Mouse (Mus musculus) lung, embryonic 16.5 days (tissue): ENCODE results near the gene Tor2a. TPM values are rescaled to one million over a fixed set of nuclear protein-coding genes. Genes with fewer than 3 reads are reported as not detected.

ENCODE experiments used
- ATAC-seq: fragments of 200-750 bp; cut with Nextera tagmentation; 2 replicates; pipeline ENCODE4 v1.8.0; 2017; ENCODE audit warnings: low read depth, mild to moderate bottlenecking, moderate library complexity
- H3K27ac ChIP-seq: fragments of 300-500 bp; sonication (generic); 2 replicates; pipeline ENCODE4 v1.5.1; 2014; ENCODE audit warnings: mild to moderate bottlenecking, control low read depth, low read length
- H3K27me3 ChIP-seq: fragments of 300-500 bp; sonication (generic); 2 replicates; pipeline ENCODE4 v1.6.1; 2014; ENCODE audit warnings: low read depth, low read length, mixed read lengths; ENCODE audit not compliant: control insufficient read depth, insufficient read depth
- H3K36me3 ChIP-seq: fragments of 300-500 bp; sonication (generic); 2 replicates; pipeline ENCODE4 v1.6.1; 2014; ENCODE audit warnings: low read length; ENCODE audit not compliant: control insufficient read depth, insufficient read depth
- H3K4me1 ChIP-seq: fragments of 300-500 bp; sonication (generic); replicated peaks from 2 replicates; pipeline ENCODE4 v1.6.1; 2014; ENCODE audit warnings: low read length, mixed read lengths; ENCODE audit not compliant: control insufficient read depth, insufficient read depth
- H3K4me2 ChIP-seq: fragments of 300-500 bp; sonication (generic); 2 replicates; pipeline ENCODE4 v1.6.1; 2014; ENCODE audit warnings: low read depth, low read length, control low read depth
- H3K4me3 ChIP-seq: fragments of 300-500 bp; sonication (generic); 2 replicates; pipeline ENCODE4 v1.5.1; 2014; ENCODE audit warnings: mild to moderate bottlenecking, low read length, control low read depth
- H3K9ac ChIP-seq: fragments of 300-500 bp; sonication (generic); 2 replicates; pipeline ENCODE4 v1.6.1; 2014; ENCODE audit warnings: low read length, control low read depth
- H3K9me3 ChIP-seq: fragments of 300-500 bp; sonication (generic); 2 replicates; pipeline ENCODE4 v1.6.1; 2016; ENCODE audit warnings: low read length; ENCODE audit not compliant: control insufficient read depth
- WGBS: fragments of 180-500 bp; shearing (Covaris S2); extraction: QIAGEN DNeasy Blood & Tissue Kit; methylation state at CpG from one replicate; pipeline ENCODE4 v1.1.7; 2014; 5-methylcytosine and 5-hydroxymethylcytosine counted together
- polyA plus RNA-seq: library from polyadenylated mRNA; unstranded; fragments of >200 nt; fragmentation: Nextera tagmentation; extraction: Ambion mirVana; gene quantifications from 2 replicates; pipeline ENCODE4 v1.2.1, GENCODE M21; 2015

Tor2a gene
- polyA plus RNA-seq, 1 experiment from 2014 or later: 63.5 TPM

DNA sequence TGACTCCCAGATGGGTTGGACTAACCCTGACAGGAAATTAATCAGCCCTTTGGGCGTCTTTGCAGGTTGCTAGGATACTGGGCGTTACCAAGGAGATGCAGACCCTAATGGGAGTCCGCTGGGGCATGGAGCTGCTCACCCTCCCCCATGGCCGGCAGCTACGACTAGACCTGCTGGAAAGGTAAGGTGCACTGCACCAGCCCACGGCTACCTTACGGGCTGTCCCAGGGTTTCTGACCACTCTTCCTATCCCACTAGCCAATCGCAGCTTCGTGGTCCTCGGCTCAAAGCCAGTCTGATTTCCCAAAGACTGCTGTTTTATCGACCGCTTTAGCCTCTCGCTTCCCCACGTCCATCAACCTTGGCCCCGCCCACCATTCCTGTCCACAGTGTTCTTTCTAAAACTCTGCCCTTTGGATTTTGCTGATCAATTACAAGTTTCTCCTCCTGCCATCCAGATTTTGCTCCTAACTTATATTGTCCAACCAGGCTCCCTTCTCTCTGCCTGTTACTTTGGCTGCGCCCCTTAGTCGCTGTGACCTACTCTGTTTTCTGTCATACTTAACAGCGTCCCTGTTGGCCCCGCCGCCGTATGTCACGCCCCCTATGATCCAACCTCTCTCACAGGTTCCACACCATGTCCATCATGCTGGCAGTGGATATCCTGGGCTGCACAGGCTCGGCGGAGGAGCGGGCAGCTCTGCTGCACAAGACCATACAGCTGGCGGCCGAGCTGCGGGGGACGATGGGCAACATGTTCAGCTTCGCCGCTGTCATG, 6.0 kb upstream of the Tor2a start:
- H3K4me1 ChIP-seq: peaks cover 3% of the 10 kb centered on the region; the same call in 1 of the 2 replicates
- peak overlapping the region; percentile 24 for H3K27ac ChIP-seq
- H3K9ac ChIP-seq: peak overlapping the region; percentile 44
- WGBS: 24% methylated on average over 31 of the region's 31 CpGs
- peaks cover 2% of the 10 kb centered on the region; the same call in 1 of the 2 replicates for H3K36me3 ChIP-seq
- H3K4me2 ChIP-seq: peak overlapping the region; percentile 56
- peak; percentile 88 for ATAC-seq
- H3K9me3 ChIP-seq: no peaks in the 10 kb centered on the region
- H3K4me3 ChIP-seq: peak overlapping the region; percentile 45
- no peaks in the 10 kb centered on the region for H3K27me3 ChIP-seq

DNA sequence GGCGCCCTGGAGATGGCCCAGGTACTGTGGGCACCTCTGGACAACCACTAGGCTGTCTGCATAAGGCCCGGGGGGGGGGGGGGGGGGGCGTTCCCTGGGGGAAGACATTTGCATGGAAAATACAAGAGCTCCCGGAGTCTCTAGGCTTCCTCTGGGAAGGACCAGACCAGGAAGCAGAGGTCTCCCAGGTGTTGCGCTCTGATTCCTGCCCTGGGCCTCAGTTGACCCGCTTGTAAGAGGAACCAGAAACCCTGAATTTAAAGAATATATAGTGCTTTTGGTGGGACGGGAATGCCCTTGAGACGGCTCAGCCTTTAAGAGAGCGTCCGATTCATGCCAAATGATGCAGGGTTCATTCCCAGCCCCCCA, 5.4 kb upstream of the Tor2a start:
- H3K9me3 ChIP-seq: no peaks in the 10 kb centered on the region
- H3K36me3 ChIP-seq: peaks cover 2% of the 10 kb centered on the region; the same call in 1 of the 2 replicates
- peak overlapping the region; percentile 56 for H3K4me2 ChIP-seq
- H3K27me3 ChIP-seq: no peaks in the 10 kb centered on the region
- WGBS: 34% methylated on average over 9 of the region's 10 CpGs
- H3K9ac ChIP-seq: peak overlapping the region; percentile 44; the same call in 1 of the 2 replicates
- peak; percentile 39 for ATAC-seq
- no peak overlapping the region for H3K27ac ChIP-seq
- peak overlapping the region; percentile 45 for H3K4me3 ChIP-seq
- H3K4me1 ChIP-seq: peaks cover 3% of the 10 kb centered on the region; the same call in 1 of the 2 replicates

DNA sequence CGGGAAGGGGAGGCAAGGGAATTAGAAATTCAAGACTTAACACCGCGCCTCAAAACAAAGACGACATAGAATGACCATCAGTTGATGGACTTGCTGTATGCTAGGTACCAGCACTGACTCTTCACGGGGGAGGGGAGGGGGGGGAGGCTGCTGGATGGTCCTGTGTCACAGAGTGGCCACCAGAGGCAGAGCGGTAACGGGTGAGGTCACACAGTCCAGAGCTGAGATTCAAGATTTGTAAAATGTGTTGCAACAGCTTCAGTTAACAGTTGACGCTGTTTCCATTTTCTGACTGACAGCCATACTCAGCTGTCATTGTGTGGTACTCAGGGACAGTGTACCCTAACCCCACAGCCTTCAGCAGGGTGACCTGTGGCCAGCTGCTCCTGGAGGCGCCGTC, 4.9 kb upstream of the Tor2a start:
- no peak overlapping the region for H3K27ac ChIP-seq
- no peaks in the 10 kb centered on the region for H3K9me3 ChIP-seq
- ATAC-seq: no peak
- no peak overlapping the region for H3K4me2 ChIP-seq
- no peak overlapping the region for H3K4me3 ChIP-seq
- H3K4me1 ChIP-seq: peaks cover 3% of the 10 kb centered on the region; the same call in 1 of the 2 replicates
- H3K9ac ChIP-seq: no peak overlapping the region
- 67% methylated on average over 10 of the region's 10 CpGs for WGBS
- no peaks in the 10 kb centered on the region for H3K27me3 ChIP-seq
- peaks cover 2% of the 10 kb centered on the region; the same call in 1 of the 2 replicates for H3K36me3 ChIP-seq

DNA sequence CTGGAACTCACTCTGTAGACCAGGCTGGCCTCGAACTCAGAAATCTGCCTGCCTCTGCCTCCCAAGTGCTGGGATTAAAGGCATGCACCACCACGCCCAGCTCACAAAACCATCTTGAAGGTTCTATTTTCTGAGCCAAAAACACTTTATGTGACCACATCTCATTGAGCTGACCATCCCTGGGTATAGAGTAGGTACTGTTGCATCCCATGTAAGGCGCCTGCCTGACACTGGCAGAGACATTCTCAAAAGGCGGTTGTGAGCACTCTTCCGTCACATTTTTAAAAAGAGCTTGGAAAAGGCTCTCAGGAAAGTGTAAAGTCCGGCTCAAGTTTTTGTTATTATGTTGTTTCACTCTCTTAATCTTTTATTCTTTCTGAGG, 369 bp upstream of the Tor2a start:
- Histone ChIP-seq H3K27ac (no peak overlapping the region), H3K9me3 (no peaks in the 10 kb centered on the region), H3K27me3 (no peaks in the 10 kb centered on the region), H3K4me1 (peaks cover 3% of the 10 kb centered on the region; the same call in 1 of the 2 replicates), H3K4me3 (peak overlapping the region; percentile 80; the same call in 1 of the 2 replicates), H3K9ac (no peak overlapping the region), H3K36me3 (peaks cover 7% of the 10 kb centered on the region), H3K4me2 (peak overlapping the region; percentile 28)
- 33% methylated on average over 6 of the region's 6 CpGs for WGBS
- ATAC-seq: peak; percentile 17

DNA sequence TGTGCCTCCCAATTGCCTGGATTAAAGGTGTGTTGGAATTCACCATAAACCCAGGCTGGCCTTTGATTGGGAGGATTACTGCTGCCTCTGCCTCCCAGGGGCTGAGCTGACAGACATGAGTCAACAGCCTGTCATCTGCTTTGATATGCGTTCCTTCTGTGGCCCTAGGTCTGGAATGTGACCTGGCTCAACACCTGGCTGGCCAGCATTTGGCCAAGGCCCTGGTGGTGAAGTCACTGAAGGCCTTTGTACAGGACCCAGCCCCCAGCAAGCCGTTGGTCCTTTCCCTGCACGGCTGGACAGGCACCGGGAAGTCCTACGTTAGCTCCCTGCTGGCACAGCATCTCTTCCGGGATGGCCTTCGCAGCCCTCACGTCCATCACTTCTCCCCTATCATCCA, 1.5 kb downstream of the Tor2a start:
- H3K4me3 ChIP-seq: no peak overlapping the region
- no peak overlapping the region for H3K4me2 ChIP-seq
- no peak overlapping the region for H3K27ac ChIP-seq
- ATAC-seq: no peak
- peaks cover 12% of the 10 kb centered on the region for H3K36me3 ChIP-seq
- H3K9ac ChIP-seq: 0 out of 2 replicates have a peak overlapping the region, but pooled peaks have one; percentile 2
- no peaks in the 10 kb centered on the region for H3K9me3 ChIP-seq
- 63% methylated on average over 8 of the region's 8 CpGs for WGBS
- H3K27me3 ChIP-seq: no peaks in the 10 kb centered on the region
- H3K4me1 ChIP-seq: peaks cover 3% of the 10 kb centered on the region; the same call in 1 of the 2 replicates

DNA sequence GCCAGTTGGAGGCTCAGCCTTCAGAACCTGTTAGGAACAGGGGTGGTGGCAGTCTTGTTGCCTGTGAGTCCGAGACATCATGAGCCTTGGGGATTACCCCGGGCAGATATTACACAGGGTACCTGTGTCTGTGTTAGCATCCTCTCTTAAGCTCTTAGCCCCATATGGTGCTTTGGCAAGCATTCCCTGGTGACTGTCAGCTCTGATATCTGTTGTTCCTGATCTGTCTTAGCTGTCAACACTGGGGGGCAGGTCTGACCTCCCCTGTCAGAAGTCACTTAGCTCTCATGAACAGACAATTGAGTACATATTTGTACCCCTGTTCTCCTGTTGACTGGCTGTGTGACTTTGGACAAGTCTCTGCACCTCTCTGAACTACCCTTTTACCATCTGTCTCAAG, 2.0 kb downstream of the Tor2a start:
- no peaks in the 10 kb centered on the region for H3K27me3 ChIP-seq
- H3K4me1 ChIP-seq: peaks cover 3% of the 10 kb centered on the region; the same call in 1 of the 2 replicates
- no peak for ATAC-seq
- no peak overlapping the region for H3K4me3 ChIP-seq
- no peak overlapping the region for H3K9ac ChIP-seq
- H3K9me3 ChIP-seq: no peaks in the 10 kb centered on the region
- H3K36me3 ChIP-seq: peaks cover 12% of the 10 kb centered on the region
- H3K4me2 ChIP-seq: no peak overlapping the region
- no peak overlapping the region for H3K27ac ChIP-seq
- 82% methylated on average over 2 of the region's 2 CpGs for WGBS

DNA sequence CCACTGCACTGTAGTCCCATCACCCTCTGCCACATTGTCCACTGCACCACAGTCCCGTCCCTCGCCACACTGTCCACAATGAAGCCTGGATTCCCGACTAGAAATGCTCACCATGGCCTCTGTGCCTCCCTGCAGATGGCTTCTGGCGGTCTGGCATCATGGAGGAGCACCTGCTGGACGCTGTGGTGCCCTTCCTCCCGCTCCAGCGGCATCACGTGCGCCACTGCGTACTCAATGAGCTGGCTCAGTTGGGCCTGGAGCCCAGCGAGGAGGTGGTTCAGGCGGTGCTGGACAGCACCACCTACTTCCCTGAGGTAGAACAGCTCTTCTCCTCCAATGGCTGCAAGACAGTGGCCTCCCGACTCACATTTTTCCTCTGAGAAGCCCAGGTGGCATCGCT, 4.3 kb downstream of the Tor2a start:
- no peaks in the 10 kb centered on the region for H3K9me3 ChIP-seq
- no peak overlapping the region for H3K4me3 ChIP-seq

DNA sequence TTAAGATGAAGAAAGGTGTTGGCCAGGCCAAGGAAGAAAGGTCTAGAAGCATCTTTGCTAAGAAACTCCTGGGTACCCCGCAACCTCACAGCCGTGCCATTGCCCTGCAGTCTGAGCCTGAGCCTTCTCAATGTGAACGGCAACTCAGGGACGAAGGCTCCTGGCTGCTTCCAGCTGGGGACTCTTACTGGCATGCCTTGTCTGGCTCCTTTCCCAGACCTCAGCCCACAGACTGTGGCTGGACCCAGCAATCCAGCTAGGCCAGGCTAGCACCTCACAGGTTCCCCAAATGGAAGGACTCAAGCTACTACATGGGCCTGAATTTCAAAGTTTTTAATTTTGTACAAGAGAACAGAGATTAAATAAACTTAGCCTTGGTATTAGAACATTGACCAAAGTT, 4.8 kb downstream of the Tor2a start:
- no peak overlapping the region for H3K27ac ChIP-seq
- WGBS: 66% methylated on average over 4 of the region's 4 CpGs
- ATAC-seq: no peak
- H3K4me2 ChIP-seq: no peak overlapping the region
- peaks cover 12% of the 10 kb centered on the region for H3K36me3 ChIP-seq
- no peaks in the 10 kb centered on the region for H3K27me3 ChIP-seq
- H3K4me1 ChIP-seq: peaks cover 3% of the 10 kb centered on the region; the same call in 1 of the 2 replicates
- no peaks in the 10 kb centered on the region for H3K9me3 ChIP-seq
- H3K4me3 ChIP-seq: no peak overlapping the region
- H3K9ac ChIP-seq: no peak overlapping the region

More for the DNA sequence above, 4.3 kb downstream of the Tor2a start:
- H3K4me2 ChIP-seq: no peak overlapping the region
- no peak overlapping the region for H3K27ac ChIP-seq
- no peak overlapping the region for H3K9ac ChIP-seq
- ATAC-seq: no peak
- H3K36me3 ChIP-seq: peaks cover 12% of the 10 kb centered on the region
- H3K4me1 ChIP-seq: peaks cover 3% of the 10 kb centered on the region; the same call in 1 of the 2 replicates
- H3K27me3 ChIP-seq: no peaks in the 10 kb centered on the region
- 87% methylated on average over 14 of the region's 14 CpGs for WGBS

DNA sequence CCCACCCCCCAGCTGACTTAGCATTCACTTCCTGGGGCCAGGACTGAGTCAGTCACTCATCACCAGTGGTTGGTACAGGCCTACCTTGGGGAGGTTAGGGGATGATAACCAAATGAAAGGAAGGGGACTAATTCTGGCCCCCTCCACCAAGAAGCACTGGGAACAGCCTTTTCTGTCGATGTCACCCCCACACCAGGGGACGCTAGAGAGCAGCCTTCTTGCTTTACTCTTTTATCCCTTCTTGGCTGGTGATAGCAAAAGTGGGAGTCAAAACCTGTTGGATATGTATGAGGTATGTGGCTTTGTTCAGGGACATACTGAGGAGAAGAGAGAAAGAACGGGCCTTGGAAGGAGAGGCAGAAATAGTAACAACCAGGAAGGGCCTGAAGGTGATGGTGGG, 6.3 kb downstream of the Tor2a start:
- no peak for ATAC-seq
- WGBS: 77% methylated on average over 3 of the region's 3 CpGs

More for the DNA sequence above, 6.3 kb downstream of the Tor2a start:
- H3K4me2 ChIP-seq: no peak overlapping the region
- H3K4me1 ChIP-seq: no peaks in the 10 kb centered on the region
- peaks cover 12% of the 10 kb centered on the region for H3K36me3 ChIP-seq
- H3K27me3 ChIP-seq: no peaks in the 10 kb centered on the region
- no peak overlapping the region for H3K9ac ChIP-seq
- no peaks in the 10 kb centered on the region for H3K9me3 ChIP-seq
- H3K27ac ChIP-seq: no peak overlapping the region
- H3K4me3 ChIP-seq: no peak overlapping the region
